Mouse (Mus musculus) mature B cell (primary cell): Measurements from ENCODE around the gene Cxcl17.

Source experiments
- in situ Hi-C: fragments of 300-500 bp; cut with MboI; formaldehyde crosslinking; loops from 2 replicates; pipeline ENCODE4 v1.14.3; 2019

Gene Cxcl17

GRCm38 (mm10) chr7:25369058-25369749 is 43.5 kb downstream of the Cxcl17 start, which contains the start of gene Cnfn:
Gene Cnfn, minus strand, starts transcription at chr7:25369724.
- in situ Hi-C loops = no loop called here

DNA sequence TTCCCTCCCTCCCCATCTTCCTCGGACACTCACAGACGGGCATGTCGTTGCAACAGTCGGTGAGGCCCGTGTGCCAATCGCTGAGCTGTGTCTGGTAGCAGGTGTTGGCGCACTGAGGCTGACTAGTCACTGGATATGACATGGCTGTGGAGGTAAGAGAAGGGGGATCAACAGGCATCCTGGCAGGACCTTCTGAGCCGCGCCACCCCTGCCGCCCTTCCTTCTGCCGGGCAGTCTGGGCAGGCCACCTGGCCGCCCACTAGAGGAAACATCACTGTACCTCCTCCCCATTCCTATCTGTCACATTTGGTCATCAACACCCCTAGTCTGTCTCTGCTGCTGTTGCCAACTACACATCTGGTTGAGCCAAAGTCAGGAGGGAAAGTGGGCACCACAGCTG is 44.4 kb downstream of the Cxcl17 start:
- in situ Hi-C loops = no loop called here

DNA sequence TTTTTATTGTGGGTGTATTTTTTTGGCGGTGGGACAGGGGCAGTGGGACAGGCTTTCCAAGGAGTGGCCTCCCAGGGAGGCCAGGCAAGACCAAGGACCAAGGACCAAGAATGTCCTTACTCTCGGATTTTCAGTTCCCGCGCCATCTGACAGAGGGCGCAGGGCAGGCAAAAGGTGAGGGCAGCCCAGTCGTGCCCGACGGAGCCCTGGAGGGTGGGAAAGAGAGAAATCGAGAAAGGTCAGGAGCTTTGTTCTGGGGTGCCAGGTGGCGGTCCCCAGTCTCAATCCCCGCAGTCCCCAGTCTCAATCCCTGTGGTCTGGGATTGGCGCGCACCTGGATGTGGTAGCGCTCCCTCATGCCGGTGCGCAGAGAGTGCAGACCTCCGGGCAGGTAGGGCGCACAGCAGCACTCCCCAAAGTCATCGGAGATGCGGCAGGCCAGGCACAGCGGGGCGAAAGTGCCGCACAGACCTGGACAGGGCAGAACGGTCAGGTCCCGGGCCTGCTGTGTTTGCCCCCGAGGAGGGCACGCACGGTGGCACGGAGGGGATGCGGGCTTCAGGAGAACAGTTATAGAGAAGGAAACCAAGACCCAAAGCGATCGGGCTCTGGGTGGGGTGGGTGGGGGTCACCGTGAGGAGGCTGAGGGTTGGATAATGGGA is 44.9 kb downstream of the Cxcl17 start:
- in situ Hi-C loops = no loop called here

- in situ Hi-C loops = no loop called here
These were observed 46.6 kb downstream of the Cxcl17 start for GRCm38 (mm10) chr7:25365937-25366625.

DNA sequence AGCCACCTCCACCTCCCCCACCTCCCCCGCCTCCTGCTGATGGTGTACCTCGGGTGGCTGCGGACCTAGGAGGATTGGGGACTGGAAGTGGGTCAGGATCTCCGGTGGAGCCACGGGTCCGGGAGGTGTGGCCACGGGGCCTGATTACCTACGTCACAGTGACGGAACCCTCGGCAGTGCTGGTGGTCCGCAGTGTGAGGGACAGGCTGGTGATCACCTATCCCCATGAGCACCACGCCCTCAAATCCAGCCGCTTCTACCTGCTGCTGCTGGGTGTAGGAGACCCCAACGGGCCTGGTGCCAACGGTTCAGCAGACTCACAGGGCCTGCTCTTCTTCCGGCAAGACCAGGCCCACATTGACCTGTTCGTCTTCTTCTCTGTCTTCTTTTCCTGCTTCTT is 49.1 kb downstream of the Cxcl17 start:
- in situ Hi-C loops = no loop called here

- in situ Hi-C loops = no loop called here
These were observed 49.5 kb downstream of the Cxcl17 start for GRCm38 (mm10) chr7:25363151-25363550.

DNA sequence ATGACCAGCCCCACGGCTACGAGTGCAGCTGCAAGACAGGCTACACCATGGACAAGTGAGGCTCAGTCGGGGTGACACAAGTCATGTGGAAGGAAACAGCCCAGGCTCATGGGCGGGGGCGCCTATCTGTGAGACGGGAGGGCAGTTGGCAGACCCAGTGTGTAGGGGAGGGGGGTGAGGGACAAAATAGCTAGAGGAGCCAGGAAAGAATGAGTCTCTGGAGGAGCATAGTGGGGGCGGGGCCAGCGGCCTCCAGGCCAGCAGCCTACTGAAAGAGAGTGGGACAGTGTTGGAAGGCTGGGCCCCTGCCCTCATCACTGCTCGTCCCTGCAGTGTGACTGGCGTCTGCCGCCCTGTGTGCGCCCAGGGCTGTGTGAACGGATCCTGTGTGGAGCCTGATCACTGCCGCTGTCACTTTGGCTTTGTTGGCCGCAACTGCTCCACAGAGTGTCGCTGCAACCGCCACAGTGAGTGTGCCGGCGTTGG is 53.9 kb downstream of the Cxcl17 start:
- in situ Hi-C loops = no loop called here
